In the genomic region with DNA sequence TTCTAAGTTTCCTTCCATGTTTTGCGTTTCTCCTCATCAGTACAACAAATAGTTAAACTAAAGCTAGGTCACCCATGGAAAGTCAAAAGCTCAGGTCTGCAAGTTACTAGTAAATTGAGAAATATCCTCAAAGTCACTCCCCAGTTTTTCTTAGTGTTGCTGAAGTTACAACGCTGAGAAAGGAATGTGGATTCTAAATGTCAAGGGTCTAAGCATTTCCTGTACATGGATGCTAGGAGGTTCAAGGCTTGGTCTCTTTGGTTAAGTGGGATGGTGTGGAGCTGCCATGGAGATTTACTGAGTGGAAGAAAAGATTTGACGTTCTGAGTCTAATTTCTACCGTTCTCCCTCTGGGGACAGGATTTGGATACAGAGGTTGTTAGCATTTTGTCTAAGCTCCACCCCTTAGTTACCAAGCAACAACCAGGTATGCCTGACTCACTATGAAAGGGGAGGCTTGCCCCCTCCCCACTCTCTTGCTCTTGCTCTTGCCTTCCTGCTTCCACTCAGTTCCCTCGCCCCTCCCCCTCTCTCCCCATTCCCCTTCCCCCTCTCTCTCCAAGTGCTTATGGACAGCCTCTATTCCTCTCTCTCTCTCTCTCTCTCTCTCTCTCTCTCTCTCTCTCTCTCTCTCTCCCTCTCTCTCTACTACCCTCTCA, we compare ENCODE assay signal across 9 mouse cellular contexts. TPM values are rescaled to one million over a fixed set of nuclear protein-coding genes. Genes with fewer than 3 reads are reported as not detected.
A peak's percentile ranks its signal among the peaks of the same experiment; 100 is the strongest.
DNase-seq lines count a peak whose midpoint lies in the region; ATAC-seq lines count a peak whose summit lies in the region.
"Had no signal": no experiment of that assay in that cellular context is flagged by ENCODE, and none has a peak within 500 bp of the region (broad histone marks: within the 10 kb centered on the region; RNA-seq: fewer than 3 reads in every experiment).

No protein-coding gene starts in this region.

- H3K27ac ChIP-seq in forebrain, embryonic 11.5 days (ENCODE audit: low read depth, low read length), result no peak overlapping the region
- H3K27ac ChIP-seq in forebrain, embryonic 13.5 days, result no peak overlapping the region
- 0 out of 2 replicates have a peak overlapping the region, but pooled peaks have one; percentile 7 for H3K27ac ChIP-seq in liver, embryonic 12.5 days
- H3K27ac ChIP-seq in liver, embryonic 11.5 days (ENCODE audit: low read depth, low read length), result no peak overlapping the region; the same call in 1 of the 2 replicates
- 0 out of 2 replicates have a peak overlapping the region, but pooled peaks have one; percentile 17 for H3K27ac ChIP-seq in liver, embryonic 16.5 days (ENCODE audit: low read length)
- H3K27ac ChIP-seq: heart, embryonic 13.5 days had no signal

- no peak overlapping the region for H3K4me3 ChIP-seq in forebrain, embryonic 11.5 days (ENCODE audit: low read depth, low read length)
- no peak overlapping the region for H3K4me3 ChIP-seq in forebrain, embryonic 13.5 days
- H3K4me3 ChIP-seq in liver, embryonic 12.5 days, result no peak overlapping the region
- no peak overlapping the region for H3K4me3 ChIP-seq in liver, embryonic 11.5 days (ENCODE audit: low read depth, low read length)
- no peak overlapping the region for H3K4me3 ChIP-seq in liver, embryonic 16.5 days (ENCODE audit: low read depth, low read length)
- H3K4me3 ChIP-seq: heart, embryonic 13.5 days had no signal

- no peak overlapping the region for H3K4me2 ChIP-seq in forebrain, embryonic 11.5 days (ENCODE audit: low read depth, low read length, severe bottlenecking)
- H3K4me2 ChIP-seq in forebrain, embryonic 13.5 days, result no peak overlapping the region
- H3K4me2 ChIP-seq in liver, embryonic 12.5 days, result no peak overlapping the region
- H3K4me2 ChIP-seq in liver, embryonic 11.5 days, result no peak overlapping the region
- H3K4me2 ChIP-seq in liver, embryonic 16.5 days (ENCODE audit: low read depth, low read length), result no peak overlapping the region
- H3K4me2 ChIP-seq: heart, embryonic 13.5 days had no signal

- H3K27me3 ChIP-seq in forebrain, embryonic 11.5 days (ENCODE audit: control insufficient read depth, insufficient read depth, low read length), result no peaks in the 10 kb centered on the region
- H3K27me3 ChIP-seq in forebrain, embryonic 13.5 days, result no peaks in the 10 kb centered on the region
- no peaks in the 10 kb centered on the region; the same call in 1 of the 2 replicates for H3K27me3 ChIP-seq in liver, embryonic 12.5 days (replicated peaks)
- H3K27me3 ChIP-seq in liver, embryonic 11.5 days (replicated peaks; ENCODE audit: control insufficient read depth, insufficient read depth, low read length), result no peaks in the 10 kb centered on the region
- no peaks in the 10 kb centered on the region for H3K27me3 ChIP-seq in liver, embryonic 16.5 days (ENCODE audit: control insufficient read depth, insufficient read depth, low read depth, low read length)
- H3K27me3 ChIP-seq: heart, embryonic 13.5 days had no signal

- no peaks in the 10 kb centered on the region; the same call in 1 of the 2 replicates for H3K4me1 ChIP-seq in forebrain, embryonic 11.5 days (replicated peaks; ENCODE audit: control insufficient read depth, insufficient read depth, low read length)
- 0 out of 2 replicates have a peak, but pooled peaks cover 6% of the 10 kb centered on the region for H3K4me1 ChIP-seq in forebrain, embryonic 13.5 days
- H3K4me1 ChIP-seq in liver, embryonic 12.5 days, result peaks cover 40% of the 10 kb centered on the region
- no peaks in the 10 kb centered on the region; the same call in none of the 2 replicates for H3K4me1 ChIP-seq in liver, embryonic 11.5 days (replicated peaks; ENCODE audit: control insufficient read depth, insufficient read depth, low read length)
- peaks cover 14% of the 10 kb centered on the region for H3K4me1 ChIP-seq in liver, embryonic 16.5 days (ENCODE audit: control insufficient read depth, low read depth, low read length)

- DNase-seq in forebrain, embryonic 11.5 days (ENCODE audit: low spot score), result peak; percentile 67
- DNase-seq in liver, embryonic 11.5 days (ENCODE audit: low spot score), result no peak
- peak; percentile 40 for DNase-seq in embryo, embryonic 11 days
- no peak for DNase-seq in urinary bladder, postnatal 14 days (ENCODE audit: low spot score)
- no peak for DNase-seq in thymus, adult 18-20 months

- 27% methylated on average over 5 of the region's 5 CpGs for WGBS in forebrain, embryonic 11.5 days
- WGBS in forebrain, embryonic 13.5 days, result 23% methylated on average over 5 of the region's 5 CpGs
- WGBS in liver, embryonic 12.5 days (ENCODE audit: insufficient replicate concordance), result 27% methylated on average over 5 of the region's 5 CpGs
- 29% methylated on average over 5 of the region's 5 CpGs for WGBS in liver, embryonic 11.5 days
- 32% methylated on average over 5 of the region's 5 CpGs for WGBS in liver, embryonic 16.5 days (ENCODE audit: insufficient replicate concordance)

- ATAC-seq in forebrain, embryonic 11.5 days (replicated peaks; ENCODE audit: low FRiP score), result peak; percentile 80
- ATAC-seq in forebrain, embryonic 13.5 days, result no peak
- ATAC-seq in liver, embryonic 12.5 days, result no peak
- no peak for ATAC-seq in liver, embryonic 11.5 days (replicated peaks; ENCODE audit: low FRiP score)
- no peak for ATAC-seq in liver, embryonic 16.5 days (ENCODE audit: low read depth)

- no peak overlapping the region for H3K9ac ChIP-seq in forebrain, embryonic 11.5 days (ENCODE audit: low read length)
- H3K9ac ChIP-seq in forebrain, embryonic 13.5 days, result no peak overlapping the region
- H3K9ac ChIP-seq in liver, embryonic 12.5 days, result no peak overlapping the region
- H3K9ac ChIP-seq in liver, embryonic 11.5 days (ENCODE audit: low read depth, low read length), result no peak overlapping the region
- no peak overlapping the region for H3K9ac ChIP-seq in liver, embryonic 16.5 days (ENCODE audit: low read depth, low read length)
- H3K9ac ChIP-seq: heart, embryonic 13.5 days had no signal

- no peaks in the 10 kb centered on the region for H3K9me3 ChIP-seq in forebrain, embryonic 11.5 days (ENCODE audit: control insufficient read depth, low read length)
- no peaks in the 10 kb centered on the region for H3K9me3 ChIP-seq in forebrain, embryonic 13.5 days (replicated peaks)
- no peaks in the 10 kb centered on the region for H3K9me3 ChIP-seq in liver, embryonic 12.5 days (replicated peaks)
- H3K9me3 ChIP-seq in liver, embryonic 11.5 days (ENCODE audit: control insufficient read depth, low read length), result no peaks in the 10 kb centered on the region
- H3K9me3 ChIP-seq in liver, embryonic 16.5 days (replicated peaks; ENCODE audit: control insufficient read depth, low read length), result no peaks in the 10 kb centered on the region
- H3K9me3 ChIP-seq: heart, embryonic 13.5 days had no signal

- no peaks in the 10 kb centered on the region for H3K36me3 ChIP-seq in forebrain, embryonic 11.5 days (ENCODE audit: control insufficient read depth, insufficient read depth, low read length)
- no peaks in the 10 kb centered on the region for H3K36me3 ChIP-seq in forebrain, embryonic 13.5 days (ENCODE audit: poor library complexity, severe bottlenecking)
- no peaks in the 10 kb centered on the region for H3K36me3 ChIP-seq in liver, embryonic 12.5 days
- H3K36me3 ChIP-seq in liver, embryonic 11.5 days (ENCODE audit: control insufficient read depth, insufficient read depth, low read length), result no peaks in the 10 kb centered on the region
- H3K36me3 ChIP-seq in liver, embryonic 16.5 days (ENCODE audit: control insufficient read depth, insufficient read depth), result no peaks in the 10 kb centered on the region
- H3K36me3 ChIP-seq: heart, embryonic 13.5 days had no signal

RNA-seq across cellular contexts. Expression of a gene that starts 36.3 kb away (rescaled TPM):
- 96.4 and 102 TPM in 2 replicates for polyA plus RNA-seq in forebrain, embryonic 11.5 days (2014; fragmentation: Nextera tagmentation; extraction: Ambion mirVana)
- polyA plus RNA-seq in forebrain, embryonic 13.5 days (2015; fragmentation: Nextera tagmentation; extraction: Ambion mirVana), result 60.0 and 61.0 TPM in 2 replicates
- polyA plus RNA-seq in liver, embryonic 12.5 days (2016; fragmentation: Nextera tagmentation; extraction: Ambion mirVana), result 58.1 and 61.5 TPM in 2 replicates
- polyA plus RNA-seq in liver, embryonic 11.5 days (2014; fragmentation: Nextera tagmentation; extraction: Ambion mirVana), result 68.4 and 77.1 TPM in 2 replicates
- polyA plus RNA-seq in liver, embryonic 16.5 days (2015; fragmentation: Nextera tagmentation; extraction: Ambion mirVana), result 25.7 and 26.2 TPM in 2 replicates

Comparison
In these comparisons a context has a peak if more than half of its experiments do, and no peak if none do; other contexts are left out.
1. H3K27ac ChIP-seq: peak in liver, embryonic 12.5 days (single experiment) and liver, embryonic 16.5 days (single experiment); none in forebrain, embryonic 11.5 days (single experiment), forebrain, embryonic 13.5 days (single experiment) and liver, embryonic 11.5 days (single experiment).
2. DNase-seq: peak in forebrain, embryonic 11.5 days (single experiment) and embryo, embryonic 11 days (single experiment); none in liver, embryonic 11.5 days (single experiment), urinary bladder, postnatal 14 days (single experiment) and thymus, adult 18-20 months (0 of 2).